Mouse (Mus musculus): Measurements from ENCODE around the gene Stub1.

DNA sequence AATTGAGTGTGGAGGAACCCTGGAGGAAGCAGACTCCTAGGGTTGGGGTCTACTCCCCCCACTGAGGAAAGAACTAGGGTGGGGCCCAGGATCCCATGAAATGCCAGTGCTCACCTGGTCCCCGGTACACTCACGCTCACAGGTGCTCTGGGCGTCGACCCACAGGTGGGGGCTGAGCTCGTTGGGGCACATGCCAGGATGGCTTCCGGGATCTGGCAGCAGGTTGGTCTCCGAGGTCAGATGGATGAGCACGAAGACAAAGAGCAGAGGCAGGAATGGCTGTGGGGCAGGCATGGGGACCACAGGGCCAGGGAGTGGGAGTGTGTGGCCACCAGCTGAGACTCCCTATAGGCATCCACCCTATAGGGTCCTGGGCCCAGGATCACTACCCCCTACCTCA lies 46.5 kb upstream of the Stub1 start:
- TF ChIP-seq CTCF (IDR thresholded peaks at IDR 0.05; ENCODE audit: low read depth, low read length): no peak
- TF ChIP-seq POLR2A (IDR thresholded peaks at IDR 0.05; ENCODE audit: extremely low read depth, insufficient read depth, low read length): no peak
